Mouse (Mus musculus) right cerebral cortex, postnatal 36 days (tissue): ENCODE measurements around the gene Tbc1d17.
"Not testable (repeated sequence)": the region's sequence is repeated elsewhere in the genome, so short reads cannot be mapped to it uniquely, and the experiment has no call there.

Source experiments
- DNase-seq, 2 experiments: peaks; one replicate each; pipeline ENCODE4 v3.0.0; 2022; ENCODE audit warnings: low spot score in 2 of 2, mixed read lengths in 1 of 2

Gene Tbc1d17

GRCm38 (mm10) chr7:44848561-44849415 lies at the start of gene Tbc1d17, which contains the start of gene Akt1s1:
Tbc1d17 (minus strand) TSS chr7:44849079.
Akt1s1 (plus strand) TSS chr7:44848991.
- peak; percentile 100 for DNase-seq

- DNase-seq = no peak
These were observed 49.7 kb upstream of the Tbc1d17 start for GRCm38 (mm10) chr7:44898607-44899006.

- no peak for DNase-seq
These were observed 47.6 kb upstream of the Tbc1d17 start for GRCm38 (mm10) chr7:44896499-44896898.

DNA sequence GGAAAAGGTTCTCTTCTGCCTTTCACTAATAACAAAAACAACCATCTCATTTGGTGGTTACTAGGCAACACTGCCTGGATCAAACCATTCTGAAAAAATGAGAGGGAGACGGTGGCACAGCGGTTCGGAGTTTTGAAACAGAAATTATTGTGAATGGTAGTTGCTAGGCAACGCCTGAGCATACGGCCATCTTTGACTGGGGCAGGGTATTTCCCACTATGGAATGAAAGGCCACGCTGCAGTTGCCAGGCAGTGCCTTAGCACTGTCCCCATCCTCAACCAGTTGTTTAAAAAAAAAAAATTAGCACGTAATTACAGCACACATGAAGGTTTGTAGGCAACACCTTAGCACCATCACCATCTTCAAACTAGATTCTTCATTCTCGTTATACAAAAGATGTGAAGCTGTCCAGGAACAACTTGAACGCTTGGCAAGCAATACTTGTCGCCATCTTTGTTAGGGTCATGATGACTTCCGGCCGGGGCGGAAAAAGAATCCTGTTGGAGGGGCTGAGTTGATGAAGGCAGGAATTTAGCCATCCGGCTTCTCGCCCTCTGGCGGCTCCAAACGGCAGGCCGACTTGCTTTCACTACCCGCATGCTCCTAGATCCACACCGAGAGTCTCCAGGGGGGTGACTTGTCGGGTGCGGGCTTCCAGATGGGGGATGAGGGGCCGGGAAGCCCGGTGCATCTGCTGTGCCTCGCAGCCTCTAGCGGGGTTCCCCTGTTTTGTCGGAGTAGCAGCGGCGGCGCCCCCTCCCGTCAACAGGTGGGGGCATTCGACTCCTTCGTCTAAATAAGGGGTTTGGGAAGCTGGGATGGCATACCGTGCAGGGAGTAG lies 46.9 kb upstream of the Tbc1d17 start, which contains the start of gene Fuz:
Gene Fuz, plus strand, starts transcription at position 487 of the 842 bp plus-strand sequence.
- peak; percentile 89 to 91 for DNase-seq

- no peak for DNase-seq
These were observed 46.3 kb upstream of the Tbc1d17 start for GRCm38 (mm10) chr7:44895206-44895592.

DNA sequence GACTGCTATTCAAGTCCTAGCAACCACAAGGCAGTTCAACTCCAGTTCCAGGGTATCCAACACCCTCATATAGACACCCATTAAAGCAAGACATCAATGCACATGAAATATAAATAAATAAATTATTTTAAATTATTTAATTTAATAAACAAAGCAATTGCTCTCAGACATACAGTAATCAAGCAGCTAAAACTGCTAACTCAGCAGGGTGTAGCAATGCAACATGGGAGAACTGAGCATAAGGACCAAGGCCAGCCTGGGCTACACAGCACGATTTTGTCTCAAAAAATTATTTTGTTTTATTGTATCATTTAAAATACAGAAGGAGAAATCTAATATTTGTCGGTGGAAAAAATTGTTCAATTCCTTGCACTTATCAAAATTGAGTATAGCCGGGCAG lies 45.3 kb upstream of the Tbc1d17 start:
- no peak for DNase-seq

DNA sequence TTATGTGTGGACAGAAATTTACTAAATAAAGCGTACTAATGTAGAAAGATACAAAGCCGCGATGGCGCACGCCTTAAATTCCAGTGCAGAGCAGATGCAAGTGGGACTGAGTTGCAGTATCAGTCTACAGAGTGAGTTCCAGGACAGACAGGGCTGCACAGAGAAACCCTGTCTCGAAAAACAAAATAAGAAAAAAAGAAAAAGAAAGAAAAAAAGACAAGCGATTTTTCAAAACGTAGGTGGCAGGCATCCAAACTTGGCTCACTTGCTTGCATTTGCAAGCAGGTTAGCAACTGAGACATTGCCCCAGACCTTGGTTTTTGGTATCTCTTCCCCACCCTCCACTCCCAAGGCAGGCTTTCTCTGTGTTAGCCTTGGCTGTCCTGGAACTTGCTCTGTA lies 44.3 kb upstream of the Tbc1d17 start:
- DNase-seq = no peak

GRCm38 (mm10) chr7:44892276-44892921 lies 43.5 kb upstream of the Tbc1d17 start, which contains the start of gene Med25:
Med25 (minus strand) TSS chr7:44892712.
- DNase-seq = peak; percentile 94 to 95

GRCm38 (mm10) chr7:44891611-44892010 lies 42.7 kb upstream of the Tbc1d17 start:
- DNase-seq = no peak

- DNase-seq = no peak
These were observed 41.9 kb upstream of the Tbc1d17 start for GRCm38 (mm10) chr7:44890737-44891136.

DNA sequence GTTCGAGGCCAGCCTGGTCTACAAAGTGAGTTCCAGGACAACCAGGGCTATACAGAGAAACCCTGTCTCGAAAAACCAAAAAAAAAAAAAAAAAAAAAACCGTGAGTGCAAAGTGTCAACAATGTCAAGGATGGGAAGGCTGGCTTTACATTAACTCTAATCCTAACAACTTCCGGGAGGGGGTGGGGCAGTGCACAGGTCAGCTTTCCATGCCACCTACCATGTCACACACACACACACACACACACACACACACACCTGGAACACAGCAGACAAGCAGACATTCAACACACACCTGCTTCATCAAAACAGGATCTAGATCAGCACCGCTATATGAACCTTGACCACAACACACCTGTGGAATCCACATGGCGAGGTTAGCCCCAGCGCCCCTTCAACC lies 41.3 kb upstream of the Tbc1d17 start:
- no peak for DNase-seq

- DNase-seq = no peak
These were observed 39.6 kb upstream of the Tbc1d17 start for GRCm38 (mm10) chr7:44888256-44889105.

DNA sequence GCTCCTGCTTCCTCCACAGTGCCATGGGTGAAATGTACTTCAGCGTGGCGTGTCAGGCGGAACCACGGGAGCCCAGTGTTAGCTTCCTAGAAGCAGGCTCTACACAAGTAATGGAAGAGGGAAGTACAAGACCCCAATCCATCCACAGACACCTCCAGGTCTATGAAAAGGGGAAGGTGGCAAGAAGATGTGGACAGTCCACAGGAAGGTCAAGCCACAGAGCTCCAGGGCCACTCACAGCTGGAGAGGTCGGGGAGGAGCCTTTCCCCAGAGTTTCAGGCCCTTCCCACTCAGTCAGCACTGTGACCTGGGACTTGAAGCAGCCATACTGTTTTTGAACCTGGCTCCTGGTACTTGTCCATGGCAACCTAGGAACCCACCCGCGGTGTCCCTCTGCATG lies 38.1 kb upstream of the Tbc1d17 start:
- DNase-seq = no peak

DNA sequence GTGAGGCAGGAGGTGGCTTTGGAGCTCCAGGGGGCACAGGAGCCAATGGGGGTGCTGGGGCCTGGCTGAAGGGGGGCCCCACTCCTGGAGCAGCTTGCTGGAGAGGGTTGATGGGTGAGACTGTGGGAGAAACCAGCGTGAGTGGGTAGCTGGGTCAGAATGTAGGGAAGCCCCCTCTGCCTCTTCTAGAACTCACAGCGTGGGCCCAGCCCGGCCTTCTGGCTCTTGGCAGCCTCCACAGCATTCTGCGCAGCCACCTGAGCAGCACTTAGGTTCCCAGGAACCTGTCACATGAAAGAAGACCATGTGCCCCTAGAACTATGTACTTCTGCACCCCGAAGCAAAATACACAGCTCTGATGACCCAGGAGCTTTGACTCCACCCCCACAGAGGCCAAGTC lies 35.8 kb upstream of the Tbc1d17 start:
- no peak for DNase-seq

GRCm38 (mm10) chr7:44883036-44883435 lies 34.2 kb upstream of the Tbc1d17 start:
- DNase-seq = no peak

GRCm38 (mm10) chr7:44877833-44878232 lies 29.0 kb upstream of the Tbc1d17 start:
- DNase-seq = no peak

DNA sequence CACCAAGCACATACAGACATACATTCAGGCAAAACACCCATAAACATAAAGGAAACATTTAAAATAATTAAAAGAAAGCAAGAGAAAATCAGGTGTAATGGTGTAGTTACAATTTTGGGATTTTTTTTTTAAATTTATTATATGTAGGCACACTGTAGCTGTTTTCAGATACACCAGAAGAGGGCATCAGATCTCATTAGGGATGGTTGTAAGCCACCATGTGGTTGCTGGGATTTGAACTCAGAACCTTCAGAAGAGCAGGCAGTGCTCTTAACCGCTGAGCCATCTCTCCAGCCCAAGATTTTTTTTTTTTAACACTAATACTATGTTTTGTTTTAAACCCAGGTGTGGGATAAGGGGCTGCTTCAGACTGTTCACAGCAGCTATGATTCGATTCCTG lies 22.9 kb upstream of the Tbc1d17 start:
- DNase-seq = not testable (repeated sequence)

GRCm38 (mm10) chr7:44871181-44871580 lies 22.3 kb upstream of the Tbc1d17 start:
- DNase-seq = no peak

DNA sequence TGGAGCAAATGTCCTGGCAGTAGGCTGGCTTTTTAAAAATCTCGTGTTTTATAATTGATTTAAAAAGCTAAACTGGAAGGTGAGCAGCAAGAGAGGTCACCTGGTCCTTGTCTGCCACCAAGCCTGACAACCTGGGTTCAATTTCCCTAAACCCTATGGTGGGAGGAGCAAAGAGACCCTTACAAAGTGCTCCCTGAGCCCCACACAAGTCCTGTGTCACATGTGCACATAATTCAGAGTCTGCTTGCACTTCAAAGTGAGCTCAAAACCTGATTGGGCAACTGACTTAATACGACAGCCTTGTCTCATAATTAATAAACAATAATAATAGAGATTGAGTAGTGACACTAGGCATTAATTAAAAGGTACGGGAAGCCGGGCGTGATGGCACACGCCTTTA lies 21.7 kb upstream of the Tbc1d17 start:
- no peak for DNase-seq

- DNase-seq = peak; percentile 96 to 99
These were observed 21.0 kb upstream of the Tbc1d17 start, which contains the start of gene Ptov1 for GRCm38 (mm10) chr7:44869697-44870528. Ptov1 (minus strand) TSS chr7:44869788.
